ENCODE assay signal across 24 mouse cellular contexts in the genomic region with DNA sequence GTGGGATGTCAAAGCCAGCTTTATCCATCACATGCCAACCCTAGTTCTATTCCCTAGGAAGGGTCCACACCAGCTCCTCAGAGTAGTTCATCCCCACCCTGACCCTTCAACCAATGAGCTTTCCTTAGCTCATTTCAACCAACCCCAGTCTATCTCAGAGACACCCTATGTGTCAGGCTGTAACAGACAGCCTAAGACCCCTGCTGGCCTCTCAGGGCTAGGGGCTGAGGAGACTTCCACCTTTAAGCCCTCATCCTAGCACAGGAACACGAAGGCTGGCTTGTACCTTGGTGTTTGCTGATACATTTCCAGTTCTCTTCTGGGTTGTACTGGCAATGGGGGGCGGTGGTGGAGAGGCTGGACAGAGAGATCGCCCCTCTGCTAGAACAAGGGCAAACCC. TPM values are rescaled to one million over a fixed set of nuclear protein-coding genes. Genes with fewer than 3 reads are reported as not detected.
"Had no signal": no experiment of that assay in that cellular context is flagged by ENCODE, and none has a peak within 500 bp of the region (broad histone marks: within the 10 kb centered on the region; RNA-seq: fewer than 3 reads in every experiment).

No protein-coding gene starts in this region.

- H3K9me3 ChIP-seq: limb, embryonic 10.5 days; limb, embryonic 13.5 days; liver, embryonic 12.5 days; liver, embryonic 15.5 days; lung, embryonic 15.5 days; megakaryocyte, embryonic 14.5 days; midbrain, embryonic 10.5 days; midbrain, embryonic 13.5 days; neural tube, embryonic 13.5 days had no signal

- H3K27me3 ChIP-seq: liver, embryonic 15.5 days; lung, embryonic 15.5 days; midbrain, embryonic 13.5 days; neural tube, embryonic 13.5 days had no signal

- ATAC-seq: liver, embryonic 12.5 days; midbrain, embryonic 13.5 days; midbrain, embryonic 16.5 days had no signal

- H3K9ac ChIP-seq: limb, embryonic 13.5 days; liver, embryonic 12.5 days; liver, embryonic 15.5 days; lung, embryonic 15.5 days; midbrain, embryonic 13.5 days; neural tube, embryonic 13.5 days had no signal

- H3K36me3 ChIP-seq: limb, embryonic 10.5 days; limb, embryonic 13.5 days; liver, embryonic 12.5 days; liver, embryonic 15.5 days; lung, embryonic 15.5 days; midbrain, embryonic 10.5 days; midbrain, embryonic 13.5 days; neural tube, embryonic 13.5 days had no signal

- H3K27ac ChIP-seq: kidney, postnatal 0 days; layer of hippocampus, adult 2 months; limb, embryonic 10.5 days; limb, embryonic 13.5 days; liver, embryonic 12.5 days; liver, embryonic 15.5 days; lung, embryonic 15.5 days; midbrain, embryonic 13.5 days; neural tube, embryonic 13.5 days; stomach, postnatal 0 days had no signal

- H3K4me2 ChIP-seq: limb, embryonic 13.5 days; liver, embryonic 12.5 days; liver, embryonic 15.5 days; lung, embryonic 15.5 days; midbrain, embryonic 13.5 days; neural tube, embryonic 13.5 days had no signal

- H3K4me1 ChIP-seq: liver, embryonic 15.5 days had no signal

- DNase-seq: kidney, adult 2 months; layer of hippocampus, adult 9-11 months; liver; lung, adult 18-20 months; lung, postnatal 10 days; lung, postnatal 36 days; retina, postnatal 1 day; right cerebral cortex, postnatal 25 days; spleen, adult 18-20 months had no signal

- H3K4me3 ChIP-seq: layer of hippocampus, adult 2 months; limb, embryonic 10.5 days; limb, embryonic 13.5 days; liver, embryonic 12.5 days; liver, embryonic 15.5 days; lung, embryonic 15.5 days; megakaryocyte, embryonic 14.5 days; midbrain, embryonic 10.5 days; midbrain, embryonic 13.5 days; myocyte; neural tube, embryonic 13.5 days had no signal

RNA-seq across cellular contexts. Expression of a gene that starts 0.7 kb away (rescaled TPM):
- polyA plus RNA-seq: limb, embryonic 10.5 days; liver, embryonic 12.5 days; liver, embryonic 15.5 days; midbrain, embryonic 10.5 days; midbrain, embryonic 13.5 days; midbrain, embryonic 16.5 days; myocyte; neural tube, embryonic 13.5 days; stomach, embryonic 14.5 days; stomach, postnatal 0 days had no signal

RNA-seq across cellular contexts. Expression of a gene that starts 43.0 kb away (rescaled TPM):
- polyA plus RNA-seq: myocyte had no signal
